Mouse (Mus musculus) layer of hippocampus, adult 8-10 months (tissue): ENCODE measurements around the gene Cln3. TPM values are rescaled to one million over a fixed set of nuclear protein-coding genes. Genes with fewer than 3 reads are reported as not detected.

ENCODE experiments used
- DNase-seq, 2 experiments: peaks; one replicate each; pipeline ENCODE4 v3.0.0; 2022; ENCODE audit warnings: low spot score in 2 of 2
- total RNA-seq, 4 experiments: library from RNA; stranded (reverse); gene quantifications; 2 replicates each; pipeline ENCODE4 v1.2.4; 2022

Cln3 gene
- total RNA-seq, 4 experiments from 2014 or later, result 31.7 to 46.5 (median 42.0) TPM

DNA sequence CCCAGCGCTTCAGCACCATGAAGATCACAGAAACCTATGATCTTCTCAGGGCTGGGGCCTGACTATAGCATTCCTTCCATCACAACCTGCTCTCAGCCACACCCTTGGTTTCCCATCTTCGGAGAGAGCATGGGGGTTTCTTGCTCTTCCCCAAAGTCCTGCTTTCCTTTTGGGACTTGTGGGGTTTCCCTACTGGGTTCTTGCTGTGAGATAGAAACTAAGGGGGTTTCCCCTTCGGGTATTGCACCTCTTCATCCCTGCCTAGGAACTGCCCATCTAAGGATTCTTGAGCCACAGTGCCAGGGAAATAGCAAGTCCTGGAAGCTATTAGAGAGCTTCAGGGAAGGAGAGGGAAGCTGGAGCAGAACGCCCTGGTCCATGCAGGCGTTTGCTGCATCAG is 10.3 kb upstream of the Cln3 start:
- DNase-seq, result no peak

DNA sequence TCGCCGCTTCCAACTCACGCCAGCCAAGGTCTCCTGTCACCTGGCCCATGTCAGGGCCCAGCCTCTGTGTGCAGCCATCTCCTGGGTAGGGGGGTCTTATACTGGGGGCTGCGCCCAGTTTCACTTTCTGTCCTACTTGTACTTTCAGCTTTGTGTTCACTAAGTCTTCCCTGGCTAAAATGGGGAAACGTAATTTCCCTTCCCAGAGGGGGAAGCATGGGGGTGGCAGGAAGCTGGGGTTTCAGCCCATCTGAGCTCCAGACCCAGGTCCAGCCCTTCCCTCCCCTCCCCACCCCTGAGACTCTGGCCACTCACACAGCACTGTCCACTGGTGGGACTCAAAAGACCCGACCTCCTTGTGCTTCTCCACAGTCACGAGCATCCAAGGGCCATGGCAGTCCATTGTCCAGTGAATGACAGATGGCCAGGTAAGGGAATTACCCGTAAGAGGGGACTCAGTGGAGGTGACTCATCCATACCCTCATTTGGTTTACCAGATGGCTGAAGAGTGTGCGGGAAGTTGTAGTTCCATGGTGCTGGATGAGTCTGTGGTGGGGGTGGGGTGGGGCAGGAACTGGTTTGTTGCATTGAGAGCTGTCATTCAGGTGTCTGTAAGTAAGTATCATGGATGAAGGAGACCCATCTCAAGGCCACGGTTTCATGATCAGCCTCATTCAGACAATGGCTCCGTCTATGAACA is 9.4 kb upstream of the Cln3 start, which contains the start of gene Il27:
Gene Il27 (minus strand): TSS at position 80 of the 700 bp plus-strand sequence.
- no peak for DNase-seq

DNA sequence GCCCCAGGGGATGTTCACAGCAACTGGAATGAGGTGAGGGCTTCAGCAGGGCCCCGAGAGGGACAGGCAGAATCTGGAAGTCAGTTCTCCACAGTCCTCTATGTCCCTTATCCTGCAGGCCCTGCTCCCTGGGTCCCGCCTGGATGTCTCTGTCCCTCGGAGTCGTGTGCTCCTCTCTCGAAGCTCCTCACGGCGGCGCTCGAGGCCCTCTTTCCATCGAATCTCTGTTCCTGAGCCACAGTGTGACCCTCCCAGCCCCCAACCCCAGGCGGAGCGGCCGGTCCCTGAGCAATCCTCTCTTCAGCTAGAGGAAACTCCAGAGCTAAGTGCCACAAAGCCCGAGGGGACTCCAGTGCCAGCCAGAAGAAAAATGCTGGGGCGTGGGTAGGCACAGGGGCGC is 2.2 kb upstream of the Cln3 start:
- DNase-seq, result peak in 1 of 2 experiments; percentile 28

DNA sequence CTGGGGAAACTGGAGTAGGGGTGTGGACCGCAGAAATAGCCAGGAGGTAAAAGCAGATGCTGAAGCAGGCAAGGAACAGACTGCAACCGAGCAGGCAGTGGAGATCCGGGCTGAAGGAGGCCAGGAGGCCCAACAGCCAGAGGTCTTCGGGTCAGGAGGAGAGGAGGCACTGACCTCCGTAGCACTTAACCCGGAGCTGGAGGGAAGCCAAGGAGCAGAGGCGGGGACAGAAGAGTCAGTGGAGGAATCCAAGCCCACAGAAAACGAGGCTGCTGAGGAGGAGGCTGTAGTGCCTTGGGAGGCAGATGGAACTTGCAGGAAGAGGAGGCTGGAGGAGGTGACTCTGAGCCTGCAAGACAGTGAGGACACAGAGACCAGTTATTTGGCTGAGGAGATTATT is 1.2 kb upstream of the Cln3 start:
- DNase-seq, result no peak

DNA sequence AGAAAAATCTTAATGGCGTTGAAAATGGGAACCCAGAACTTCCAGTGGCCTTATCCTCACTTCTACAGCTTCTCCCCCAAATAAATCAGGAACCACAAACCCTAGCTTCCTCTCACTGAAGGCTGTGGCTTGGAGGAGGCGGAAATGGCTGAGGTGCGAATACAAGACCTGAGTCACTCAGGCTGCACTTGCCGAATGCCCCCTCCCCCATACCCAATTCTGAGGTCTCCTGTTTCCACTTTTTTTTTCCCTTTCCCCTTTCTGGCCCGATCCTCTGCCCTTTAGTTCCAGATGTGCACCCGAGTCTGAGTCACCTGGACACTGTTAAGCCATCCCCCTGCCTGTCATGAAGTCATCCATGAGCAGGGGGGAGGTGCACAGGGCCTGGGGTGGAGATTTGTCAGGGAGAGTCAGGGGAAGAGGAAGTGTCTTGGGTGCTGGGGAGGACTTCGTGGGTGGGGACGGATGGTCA is 1.1 kb downstream of the Cln3 start, which contains the start of gene Apobr:
Gene Apobr (plus strand): TSS at position 437 of the 472 bp plus-strand sequence.
- DNase-seq, result no peak

DNA sequence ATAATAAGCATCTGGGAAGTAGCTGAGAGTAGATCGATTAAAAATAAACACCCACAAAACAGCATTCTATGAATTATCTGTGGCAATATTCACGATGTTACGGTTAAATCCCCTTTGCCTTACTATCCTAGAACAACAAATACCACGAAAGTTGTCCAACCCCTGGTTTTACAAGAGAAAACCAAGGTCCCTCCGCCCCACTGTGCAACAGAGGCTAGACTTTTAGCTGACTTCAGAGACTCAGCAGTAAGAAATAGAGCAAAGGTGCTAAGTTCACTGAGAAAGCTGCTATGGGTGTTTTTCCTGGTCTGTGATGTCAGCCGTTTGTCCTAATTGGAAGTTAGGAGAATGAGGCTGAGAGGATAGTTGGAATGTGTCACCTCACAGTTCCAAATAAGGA is 1.9 kb downstream of the Cln3 start:
- DNase-seq, result no peak

DNA sequence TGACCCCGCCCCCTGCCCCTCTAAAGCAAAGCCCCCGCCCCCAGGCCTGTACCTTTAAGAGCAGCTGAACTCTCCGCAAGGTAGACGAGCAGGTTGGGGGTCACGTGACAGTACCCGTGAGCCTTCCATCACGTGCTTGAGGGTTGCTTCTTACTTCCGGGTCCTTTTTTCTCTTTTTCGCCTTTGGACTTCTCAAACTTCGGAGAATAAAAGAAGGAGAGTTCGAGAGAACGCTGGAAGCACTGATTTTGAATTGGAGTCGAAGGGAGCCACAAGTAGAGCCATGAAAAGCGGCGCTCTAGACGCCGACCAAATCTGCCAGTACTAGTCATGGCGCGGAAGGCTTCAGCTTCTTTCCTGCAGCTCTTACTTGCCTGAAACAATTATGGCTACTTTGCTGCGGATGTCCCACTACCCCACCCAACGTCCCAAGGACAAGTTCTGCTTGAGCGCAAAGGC is 2.3 kb downstream of the Cln3 start:
- peak; percentile 83 to 85 for DNase-seq

DNA sequence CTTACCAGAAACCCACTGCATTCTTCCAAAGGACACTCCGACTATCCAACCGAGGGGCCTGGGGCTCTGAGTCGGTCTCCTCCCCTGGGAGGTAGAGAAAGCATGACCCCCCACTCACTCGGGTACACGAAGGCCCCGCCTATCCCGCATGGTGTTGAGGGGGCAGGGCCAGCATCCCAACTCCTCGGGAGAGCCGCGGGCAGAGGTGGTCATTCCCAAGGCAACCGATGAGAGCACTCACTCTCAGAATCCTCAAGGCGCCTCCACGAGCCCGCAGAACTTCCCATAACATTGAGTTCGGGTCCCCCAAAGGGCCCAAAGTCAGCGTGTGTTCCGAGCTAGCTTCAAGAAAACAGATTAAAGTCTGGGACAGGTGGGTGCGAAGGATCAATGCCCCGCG is 2.9 kb downstream of the Cln3 start:
- peak in 1 of 2 experiments; percentile 17 for DNase-seq

DNA sequence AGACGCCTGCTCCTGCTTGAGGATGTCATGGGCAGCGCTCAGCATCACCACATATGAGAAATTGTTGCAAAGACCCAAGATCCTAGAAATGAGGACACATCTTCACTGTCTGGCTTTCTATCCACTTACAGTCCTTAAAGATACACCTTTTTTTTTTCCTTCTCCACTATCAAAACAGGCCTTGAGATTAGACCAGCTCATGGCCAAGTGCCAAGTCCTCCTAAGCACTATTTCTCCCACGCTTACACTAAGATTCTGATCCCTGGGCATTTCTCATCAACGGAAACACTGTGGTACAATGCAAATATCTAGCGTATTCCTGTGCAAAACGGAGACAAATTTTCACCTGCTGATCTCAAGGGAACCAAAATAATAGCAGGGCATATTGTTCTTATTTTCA is 4.0 kb downstream of the Cln3 start:
- no peak for DNase-seq

DNA sequence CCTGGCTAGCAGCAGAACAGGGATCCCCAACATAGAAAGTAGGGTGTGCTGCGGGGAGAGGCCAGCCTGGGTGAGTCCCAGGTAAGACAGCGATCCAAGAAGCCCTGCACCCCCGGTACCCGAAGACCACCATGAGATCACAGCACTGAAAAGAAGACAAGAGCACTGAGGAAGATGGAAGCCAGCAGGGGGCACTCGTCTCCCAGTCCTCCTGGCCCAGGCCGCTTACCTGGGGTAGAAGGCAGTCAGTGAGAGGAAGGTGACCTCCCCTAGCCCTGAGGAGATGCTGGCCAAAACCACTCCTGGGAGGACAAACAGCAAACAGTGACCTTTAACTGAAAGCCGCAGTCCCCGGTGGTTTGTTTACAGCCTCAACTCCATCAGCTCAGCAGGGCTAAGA is 6.4 kb downstream of the Cln3 start:
- DNase-seq, result peak in 1 of 2 experiments; percentile 35

DNA sequence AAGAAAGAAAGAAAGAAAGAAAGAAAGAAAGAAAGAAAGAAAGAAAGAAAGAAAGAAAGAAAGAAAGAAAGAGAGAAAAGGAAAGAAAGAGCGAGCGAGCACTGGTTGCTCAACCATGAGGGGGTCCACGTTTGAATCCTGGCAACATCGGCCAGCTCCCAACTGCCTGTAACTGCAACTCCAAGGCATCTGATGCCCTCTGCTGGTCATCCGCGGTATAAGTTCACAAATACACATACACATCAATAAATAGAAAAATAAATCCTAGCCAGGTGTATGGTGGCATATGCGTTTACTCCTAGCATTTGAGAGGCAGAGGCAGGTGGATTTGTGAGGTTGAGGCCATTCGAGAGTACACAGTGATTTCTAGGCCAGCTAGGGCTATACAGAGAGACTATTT is 8.7 kb downstream of the Cln3 start:
- peak in 1 of 2 experiments; percentile 30 for DNase-seq

DNA sequence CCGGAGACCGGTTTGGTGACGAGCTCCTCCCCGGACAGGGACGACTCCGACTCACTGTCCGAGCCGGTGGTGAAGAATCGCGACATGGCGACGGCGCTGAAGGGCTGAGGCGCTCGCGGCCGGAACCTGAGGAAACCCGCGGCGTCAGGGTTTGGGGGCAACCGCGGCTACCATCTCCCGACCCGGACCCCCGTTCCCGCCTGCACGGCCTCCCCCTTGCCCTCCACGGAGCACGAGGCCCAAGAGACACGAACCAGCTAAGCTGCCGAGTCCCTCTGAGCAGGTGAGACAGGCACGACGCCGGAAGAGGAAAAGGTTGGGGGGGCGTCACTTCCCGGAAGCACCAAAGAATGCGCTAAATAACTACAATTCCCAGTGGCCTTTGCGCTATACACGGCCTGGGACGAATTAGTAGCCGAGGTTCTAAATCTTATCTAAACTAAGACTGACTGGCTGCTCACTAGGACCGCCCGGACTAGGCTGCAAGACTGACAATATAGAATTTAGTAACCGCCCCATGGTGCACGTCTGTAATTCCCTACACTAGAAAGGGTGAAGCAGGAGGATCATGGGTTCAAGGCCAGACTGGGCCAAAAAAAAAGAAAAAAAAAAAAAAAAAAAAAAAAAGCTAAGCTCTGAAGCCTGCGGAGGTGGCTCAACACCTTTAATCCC is 19.4 kb downstream of the Cln3 start, which contains the start of gene Eif3c:
Gene Eif3c (minus strand): TSS at position 318 of the 672 bp plus-strand sequence.
- peak; percentile 85 to 86 for DNase-seq

DNA sequence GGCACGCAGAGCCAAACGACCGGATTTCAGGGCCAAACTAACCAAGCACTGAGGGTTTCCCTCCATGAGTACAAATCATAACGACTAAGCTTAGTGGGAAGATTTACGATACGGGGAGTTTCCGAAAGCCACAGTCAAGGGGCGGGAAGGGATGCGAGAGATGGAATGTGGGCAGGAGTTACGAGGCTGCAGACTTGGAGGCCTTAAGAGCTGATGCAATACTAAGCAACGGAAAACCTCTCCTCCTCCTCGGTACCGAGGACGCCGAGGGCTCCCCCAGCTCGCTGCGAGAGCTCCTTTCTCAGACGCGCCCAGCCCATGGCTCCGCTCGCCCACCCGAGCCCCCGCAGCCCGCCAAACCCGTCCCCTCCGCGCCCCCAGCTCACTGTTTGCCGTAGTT is 19.9 kb downstream of the Cln3 start:
- no peak for DNase-seq

DNA sequence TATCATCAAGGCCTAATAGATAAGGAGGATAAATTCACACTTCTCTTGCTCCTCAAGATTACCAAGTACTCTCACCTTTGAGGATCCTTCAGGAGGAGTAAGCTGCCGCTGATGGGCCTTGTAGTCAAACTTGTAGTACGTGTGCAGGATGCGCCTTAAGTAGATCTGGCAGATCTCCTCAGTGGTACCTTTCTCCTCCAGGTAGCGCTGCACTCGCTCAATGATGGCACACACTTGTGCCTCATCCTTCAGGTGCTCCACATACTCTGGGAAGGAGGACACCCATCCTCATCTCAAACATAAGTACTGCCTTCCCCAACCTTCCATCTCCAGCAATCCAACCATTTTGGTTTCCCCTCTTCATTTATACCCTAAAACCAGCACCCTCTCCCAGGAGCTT is 29.0 kb downstream of the Cln3 start:
- DNase-seq, result no peak

DNA sequence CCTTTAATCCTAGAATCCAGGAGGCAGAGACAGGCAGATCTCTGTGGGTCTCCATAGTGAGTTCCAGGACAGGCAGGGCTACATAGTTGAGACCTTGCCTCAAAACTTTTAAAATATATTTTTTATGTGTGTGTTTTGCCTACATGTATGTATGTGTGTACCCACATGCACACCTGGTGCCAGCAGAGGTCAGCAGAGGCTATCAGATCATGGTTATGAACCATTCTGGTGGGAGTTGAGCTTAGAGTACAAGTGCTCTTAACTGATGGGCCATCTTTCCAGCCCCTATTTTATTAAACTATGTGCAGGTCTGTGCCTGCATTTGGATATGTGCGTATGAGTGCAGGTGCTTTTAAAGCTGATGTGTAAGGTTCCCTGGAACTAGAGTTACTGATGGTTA is 30.8 kb downstream of the Cln3 start:
- DNase-seq, result no peak

DNA sequence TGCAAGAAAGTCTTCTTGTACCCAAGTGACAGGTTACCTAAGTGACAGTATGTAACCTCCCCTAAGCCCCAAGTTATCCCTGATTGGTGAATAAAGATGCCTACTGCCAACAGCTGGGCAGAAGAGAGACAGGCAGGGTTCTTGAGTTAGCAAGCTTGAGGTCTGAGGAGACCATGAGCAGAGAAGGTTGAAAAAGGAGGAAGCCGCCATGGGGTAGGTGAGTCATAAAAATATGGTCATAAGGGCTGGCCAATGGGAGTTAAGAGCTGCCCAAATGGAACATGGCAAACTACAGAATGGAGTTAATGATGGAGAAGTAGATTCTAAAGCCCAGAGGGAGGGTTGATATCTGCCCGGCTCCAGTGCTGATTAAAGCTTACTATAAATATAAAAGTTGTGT is 40.0 kb downstream of the Cln3 start:
- DNase-seq, result no peak

DNA sequence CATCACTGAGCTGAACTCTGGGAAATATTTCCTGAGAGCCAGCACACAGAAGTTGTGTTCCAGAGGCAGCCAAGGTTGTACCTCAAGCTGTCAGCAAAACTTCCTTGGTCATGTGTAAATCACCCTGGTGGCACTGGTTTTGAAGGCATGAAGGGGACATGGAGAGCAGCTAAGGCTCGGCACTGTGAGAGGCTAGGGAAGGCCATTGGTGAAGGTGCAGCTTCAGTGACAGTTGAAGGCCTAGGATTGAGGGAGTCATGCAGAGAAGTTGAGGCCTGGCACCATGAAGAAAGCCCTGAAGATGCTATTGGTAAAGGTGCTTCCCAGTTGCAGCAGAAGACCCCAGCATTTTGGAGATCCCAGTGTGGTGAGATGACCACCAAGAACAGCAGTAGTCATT is 44.0 kb downstream of the Cln3 start:
- no peak for DNase-seq

DNA sequence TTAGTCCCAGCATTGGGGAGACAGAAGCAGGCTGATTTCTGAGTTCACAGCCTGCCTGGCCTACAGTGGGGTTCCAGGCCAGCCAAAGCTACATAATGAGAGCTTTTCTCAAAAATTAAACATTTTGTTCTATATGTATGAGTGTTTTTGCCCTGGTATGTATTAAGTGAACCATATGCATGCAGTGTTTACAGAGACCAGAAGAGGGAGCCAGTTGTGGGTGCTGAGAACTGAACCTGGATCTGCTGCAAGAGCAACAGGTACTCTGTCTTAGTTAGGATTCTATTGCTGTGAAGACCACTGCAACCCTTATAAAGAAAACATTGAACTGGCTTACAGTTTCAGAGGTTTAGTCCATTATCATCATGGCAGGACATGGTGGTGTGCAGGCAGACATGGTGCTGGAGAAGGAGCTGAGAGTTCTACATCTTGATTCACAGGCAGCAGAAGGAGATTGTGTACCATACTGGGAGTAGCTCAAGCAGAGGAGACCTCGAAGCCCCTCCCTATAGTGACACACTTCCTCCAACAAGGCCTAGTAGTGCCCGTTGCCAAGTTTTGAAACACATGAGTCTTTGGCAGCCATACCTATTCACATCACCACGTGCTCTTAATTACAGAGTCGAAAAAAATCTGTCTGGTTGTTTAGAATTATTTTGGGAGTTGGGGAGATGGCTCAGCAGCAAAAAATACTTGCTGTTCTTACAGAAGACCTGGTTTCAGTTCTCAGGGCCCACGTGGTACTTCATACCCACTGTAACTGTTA is 47.6 kb downstream of the Cln3 start:
- DNase-seq, result peak in 1 of 2 experiments; percentile 14

DNA sequence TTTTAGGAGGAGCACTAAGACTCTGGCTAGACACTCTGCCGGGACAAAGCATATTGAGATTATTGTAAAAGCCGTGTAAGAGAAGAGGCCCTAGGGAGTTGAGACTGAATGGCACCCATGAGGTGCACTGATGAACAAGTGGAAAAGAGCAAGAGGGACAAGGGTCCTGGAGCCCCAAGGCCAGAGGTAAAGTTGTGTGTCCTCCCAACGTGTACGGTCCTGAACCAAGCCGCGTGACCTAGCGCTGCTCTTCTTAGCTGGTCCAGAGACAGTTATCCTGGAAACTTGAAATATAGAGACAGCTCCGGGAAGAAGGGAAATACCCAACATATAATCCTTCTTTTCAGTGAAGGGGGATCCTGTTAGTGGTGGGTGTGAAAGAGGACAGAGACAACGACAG is 49.2 kb downstream of the Cln3 start:
- DNase-seq, result no peak

DNA sequence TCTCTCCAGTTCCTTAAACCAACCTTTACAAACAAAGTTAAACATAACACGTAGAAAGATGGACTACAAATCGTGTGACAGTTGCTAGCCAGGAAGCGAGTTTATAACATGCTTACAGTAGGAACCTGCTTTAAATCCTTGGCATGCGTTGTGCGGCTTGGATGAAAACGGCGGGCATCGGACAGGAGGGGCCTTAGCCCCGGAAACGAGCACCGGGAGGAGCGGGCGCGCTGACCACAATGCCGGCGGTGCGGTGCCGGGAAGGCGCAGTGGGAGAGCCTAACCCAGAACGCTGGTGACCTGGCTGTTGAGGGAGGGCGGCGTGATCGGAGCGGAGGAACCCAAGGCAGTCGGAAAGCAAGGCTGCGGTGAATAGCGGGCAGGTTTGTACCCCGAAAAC is 49.9 kb downstream of the Cln3 start:
- DNase-seq, result no peak

DNA sequence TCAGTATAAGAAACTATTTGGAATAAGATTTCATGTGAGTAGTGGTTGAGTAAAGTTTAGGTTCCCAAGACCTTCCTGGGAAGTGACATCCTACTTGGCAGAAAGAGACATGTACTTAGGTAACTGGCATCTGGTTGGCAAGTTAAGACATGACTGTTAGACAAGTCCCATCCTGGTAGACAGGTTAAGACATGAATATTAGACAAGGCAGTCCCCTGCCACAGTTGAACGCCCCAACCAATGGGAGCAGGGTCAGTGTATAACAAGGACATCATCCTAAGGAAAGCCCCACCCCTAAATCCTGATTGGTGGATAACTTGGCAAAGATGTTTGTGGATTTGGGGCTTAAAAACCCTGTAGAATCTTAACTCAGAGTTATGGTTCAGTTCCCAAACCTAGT is 52.2 kb downstream of the Cln3 start:
- no peak for DNase-seq

DNA sequence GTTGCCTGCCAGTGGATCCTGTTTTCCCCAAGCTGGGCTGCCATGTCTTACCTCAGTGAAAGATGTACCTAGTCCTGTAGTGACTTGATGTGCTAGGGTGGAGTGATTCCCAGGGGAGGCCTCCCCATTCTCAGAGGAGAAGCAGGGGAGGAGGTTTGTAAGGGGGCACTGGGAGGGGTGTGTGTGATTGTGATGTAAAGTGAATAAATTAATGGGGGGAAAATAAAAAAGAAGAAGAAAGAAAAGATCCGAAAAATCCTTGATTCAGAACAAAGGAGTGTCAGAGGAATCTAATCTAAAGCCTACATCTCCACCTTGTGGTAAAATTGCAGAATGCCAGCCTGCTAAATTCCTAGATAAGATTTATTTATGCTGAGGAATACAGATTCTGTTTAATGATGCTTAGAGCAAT is 57.4 kb downstream of the Cln3 start:
- DNase-seq, result no peak
